Mouse (Mus musculus) thymus, adult 2 months (tissue): ENCODE data around the gene Fhl3. TPM values are rescaled to one million over a fixed set of nuclear protein-coding genes. Genes with fewer than 3 reads are reported as not detected.

ENCODE experiments used
- DNase-seq: peaks from one replicate; pipeline ENCODE4 v3.0.0; 2021
- H3K27ac ChIP-seq: fragments of 200-500 bp; 2 replicates; pipeline ENCODE4 v1.5.1; 2012; ENCODE audit warnings: low read length, control low read depth; ENCODE audit not compliant: control insufficient read depth, insufficient read depth
- H3K27me3 ChIP-seq: fragments of 200-500 bp; 2 replicates; pipeline ENCODE4 v1.6.1; 2012; ENCODE audit warnings: mild to moderate bottlenecking, low read length, moderate library complexity, mixed read lengths; ENCODE audit not compliant: control insufficient read depth, insufficient read depth
- H3K36me3 ChIP-seq: fragments of 200-500 bp; 2 replicates; pipeline ENCODE4 v1.6.1; 2012; ENCODE audit warnings: mild to moderate bottlenecking, low read length, moderate library complexity; ENCODE audit not compliant: control insufficient read depth, insufficient read depth
- H3K4me1 ChIP-seq: fragments of 200-500 bp; replicated peaks from 2 replicates; pipeline ENCODE4 v1.6.1; 2012; ENCODE audit warnings: low read length; ENCODE audit not compliant: control insufficient read depth, insufficient read depth
- H3K4me3 ChIP-seq: fragments of 200-500 bp; 2 replicates; pipeline ENCODE4 v1.5.1; 2012; ENCODE audit warnings: mild to moderate bottlenecking, low read length, control low read depth, moderate library complexity; ENCODE audit not compliant: control insufficient read depth, insufficient read depth
- CTCF ChIP-seq: fragments of 200-500 bp; IDR thresholded peaks from 2 replicates; pipeline ENCODE4 v1.5.1; 2012; ENCODE audit warnings: mild to moderate bottlenecking, control low read depth, low read length, moderate library complexity, borderline replicate concordance; ENCODE audit not compliant: control insufficient read depth, poor library complexity, insufficient read depth; ENCODE audit errors: extremely low read depth
- POLR2A ChIP-seq: fragments of 200-500 bp; IDR thresholded peaks from 2 replicates; pipeline ENCODE4 v1.6.1; 2012; ENCODE audit warnings: mild to moderate bottlenecking, low read length, control low read depth, moderate library complexity; ENCODE audit not compliant: control insufficient read depth, poor library complexity, insufficient read depth; ENCODE audit errors: extremely low read depth
- WGBS: fragments of 180-500 bp; shearing (Covaris S2); methylation state at CpG from one replicate; pipeline ENCODE4 v1.1.7; 2018; 5-methylcytosine and 5-hydroxymethylcytosine counted together
- polyA plus RNA-seq: library from polyadenylated mRNA; depleted of rRNA; stranded (reverse); fragments of >200 nt; gene quantifications from 2 replicates; pipeline ENCODE4 v1.2.3, GENCODE M21; 2012

Fhl3 gene
- polyA plus RNA-seq, 1 experiment = 36.1 TPM

DNA sequence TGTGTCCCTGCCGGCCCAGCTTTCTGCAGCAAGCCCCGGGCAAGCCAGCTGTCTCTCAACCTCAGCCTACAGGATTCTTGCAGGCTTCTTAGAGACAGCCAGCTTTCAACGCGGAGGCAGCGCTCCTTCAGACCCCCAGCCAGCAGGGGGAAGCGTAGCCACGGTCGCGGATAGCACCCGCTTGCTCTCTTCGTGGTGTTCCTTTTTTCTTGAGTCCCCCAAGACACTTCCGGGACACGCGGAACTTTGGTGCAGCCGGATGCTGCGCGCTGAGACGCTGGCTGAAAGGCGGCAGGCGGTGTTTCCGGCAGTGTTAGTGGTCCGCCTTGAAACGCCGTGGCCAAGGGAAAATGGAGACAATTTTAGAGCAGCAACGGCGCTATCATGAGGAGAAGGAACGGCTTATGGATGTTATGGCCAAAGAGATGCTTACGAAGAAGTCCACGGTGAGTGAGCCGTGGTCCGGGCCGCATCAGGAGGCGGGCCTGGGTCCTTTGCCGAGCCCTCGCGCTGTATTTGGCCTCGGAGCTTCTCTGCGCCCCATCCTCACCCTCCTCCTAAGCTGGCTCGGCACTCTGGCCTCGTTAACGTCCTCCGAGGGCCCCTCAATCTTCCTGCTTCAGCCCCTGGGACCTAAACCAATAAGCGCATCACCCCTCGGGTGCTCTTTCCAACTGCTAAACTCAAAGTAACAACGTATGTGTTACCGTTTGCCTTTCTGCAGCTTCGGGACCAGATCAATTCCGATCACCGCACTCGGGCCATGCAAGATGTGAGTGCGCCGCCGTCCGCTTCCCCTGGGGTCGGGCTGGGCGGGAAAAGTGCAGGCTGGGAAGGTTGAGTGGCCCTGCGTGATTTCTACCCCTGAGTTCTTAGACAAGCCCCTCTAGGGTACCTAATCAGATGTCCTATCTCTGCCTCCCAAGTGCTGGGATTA, 14.3 kb downstream of the Fhl3 start, which contains the start of gene Sf3a3:
Gene Sf3a3, plus strand, starts transcription at position 232 of the 937 bp plus-strand sequence.
- DNase-seq = peak; percentile 96
- H3K36me3 ChIP-seq = peaks cover 22% of the 10 kb centered on the region
- peak; percentile 31; the same call in 1 of the 2 replicates for TF ChIP-seq POLR2A
- peak; percentile 83 for TF ChIP-seq CTCF
- peaks cover 13% of the 10 kb centered on the region for H3K4me1 ChIP-seq
- no peaks in the 10 kb centered on the region for H3K27me3 ChIP-seq
- under 1% methylated on average over 57 of the region's 57 CpGs for WGBS
- H3K27ac ChIP-seq = peak within 1 kb of the TSS; percentile 24
- peak within 1 kb of the TSS; percentile 92 for H3K4me3 ChIP-seq

- H3K36me3 ChIP-seq = peaks cover 53% of the 10 kb centered on the region
These were observed 18.6 kb downstream of the Fhl3 start for GRCm38 (mm10) chr4:124719101-124719500.

DNA sequence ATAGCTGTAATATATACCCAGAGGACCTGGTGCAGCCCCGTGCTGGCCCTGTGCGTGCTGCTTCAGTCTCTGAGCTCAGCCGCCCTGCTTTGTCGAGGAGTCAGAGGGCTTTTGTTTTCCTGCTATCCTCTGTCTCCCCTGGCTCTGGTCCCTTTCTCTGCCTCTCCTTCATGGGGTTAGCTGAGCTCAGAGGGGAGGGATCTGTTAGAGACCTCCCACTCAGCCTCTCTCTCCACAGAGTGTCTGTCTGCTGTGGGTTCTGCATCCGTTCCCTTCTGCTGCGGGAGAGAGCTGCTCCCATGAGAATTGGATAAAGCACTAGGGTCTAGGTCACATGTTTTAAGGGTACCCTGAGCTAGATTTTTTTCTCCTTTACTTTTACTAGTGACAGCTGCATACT, 25.6 kb downstream of the Fhl3 start:
- H3K4me3 ChIP-seq = no peak overlapping the region
- TF ChIP-seq POLR2A = no peak
- no peak for TF ChIP-seq CTCF
- no peak for DNase-seq
- no peaks in the 10 kb centered on the region for H3K4me1 ChIP-seq
- WGBS = 95% methylated on average over 6 of the region's 6 CpGs
- peaks cover 94% of the 10 kb centered on the region for H3K36me3 ChIP-seq
- no peak overlapping the region for H3K27ac ChIP-seq
- H3K27me3 ChIP-seq = no peaks in the 10 kb centered on the region

More at GRCm38 (mm10) chr4:124719101-124719500, 18.6 kb downstream of the Fhl3 start:
- Histone ChIP-seq H3K27me3 (no peaks in the 10 kb centered on the region), H3K27ac (no peak overlapping the region), H3K4me3 (no peak overlapping the region), H3K4me1 (peaks cover 4% of the 10 kb centered on the region; the same call in 1 of the 2 replicates)
- TF ChIP-seq POLR2A (no peak), CTCF (no peak)
- WGBS = 94% methylated on average over 4 of the region's 4 CpGs
- no peak for DNase-seq

GRCm38 (mm10) chr4:124736952-124737351, 36.5 kb downstream of the Fhl3 start:
- WGBS = 93% methylated on average over 2 of the region's 2 CpGs
- Histone ChIP-seq H3K36me3 (no peaks in the 10 kb centered on the region), H3K4me3 (no peak overlapping the region), H3K4me1 (peaks cover 5% of the 10 kb centered on the region), H3K27ac (no peak overlapping the region), H3K27me3 (no peaks in the 10 kb centered on the region)
- DNase-seq = no peak
- TF ChIP-seq CTCF (no peak), POLR2A (no peak)

- Histone ChIP-seq H3K4me3 (no peak overlapping the region), H3K27ac (no peak overlapping the region), H3K36me3 (no peaks in the 10 kb centered on the region), H3K27me3 (no peaks in the 10 kb centered on the region), H3K4me1 (peaks cover 10% of the 10 kb centered on the region)
- DNase-seq = no peak
- 92% methylated on average over 5 of the region's 5 CpGs for WGBS
- TF ChIP-seq POLR2A (no peak), CTCF (no peak)
These were observed 37.0 kb downstream of the Fhl3 start for GRCm38 (mm10) chr4:124737486-124737885.

- DNase-seq = no peak
- 56% methylated on average over 4 of the region's 4 CpGs for WGBS
- Histone ChIP-seq H3K4me1 (peaks cover 10% of the 10 kb centered on the region), H3K36me3 (no peaks in the 10 kb centered on the region), H3K4me3 (no peak overlapping the region), H3K27ac (no peak overlapping the region), H3K27me3 (no peaks in the 10 kb centered on the region)
- TF ChIP-seq CTCF = no peak
- no peak for TF ChIP-seq POLR2A
These were observed 37.5 kb downstream of the Fhl3 start for GRCm38 (mm10) chr4:124738013-124738412.
